Mouse (Mus musculus): ENCODE measurements around the gene Sec22b.

DNA sequence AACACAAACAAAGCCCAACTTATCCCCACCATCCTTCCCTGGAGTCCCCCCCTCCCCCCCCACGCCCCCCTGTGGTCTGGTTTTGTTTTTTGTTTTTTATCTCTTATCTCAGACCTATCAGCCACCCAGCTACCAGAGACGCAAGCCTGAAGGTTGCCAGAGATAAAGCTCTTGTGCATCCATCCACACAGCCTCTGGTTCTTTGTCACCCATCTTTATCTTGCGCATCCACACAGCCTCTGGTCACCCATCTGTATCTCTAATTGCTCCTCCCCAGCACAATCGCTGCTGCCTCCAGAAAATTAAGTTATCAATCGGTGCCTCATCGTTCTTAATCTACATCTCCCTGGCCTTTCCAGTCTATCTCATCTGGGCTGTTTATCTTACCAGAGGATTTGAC is 10.8 kb upstream of the Sec22b start:
- TF ChIP-seq FLI1 (IDR thresholded peaks at IDR 0.05; ENCODE audit: low read length), result no peak
- no peak for TF ChIP-seq GATA1 (IDR thresholded peaks at IDR 0.05; ENCODE audit: borderline replicate concordance, low read length)
